Comparison of ENCODE assay signal across 25 mouse cellular contexts in the genomic region with DNA sequence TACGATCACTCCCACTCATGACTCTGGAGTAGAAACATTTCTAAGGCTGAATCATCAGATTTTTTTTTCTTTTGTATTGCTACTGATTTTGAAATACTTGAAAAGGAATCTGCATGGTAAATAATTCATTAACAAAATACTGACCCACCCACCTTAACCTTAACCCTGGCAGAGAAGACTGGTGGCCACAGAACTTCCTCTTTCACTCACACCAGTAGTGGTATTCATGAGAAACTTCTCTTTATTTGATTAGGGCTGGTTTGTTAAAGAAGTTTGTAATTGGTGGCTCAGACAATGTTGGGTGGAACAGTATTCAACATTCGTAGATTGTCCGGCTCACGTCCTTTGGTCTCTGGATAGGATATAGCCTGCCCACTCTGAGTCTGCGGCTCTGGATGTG. TPM values are rescaled to one million over a fixed set of nuclear protein-coding genes. Genes with fewer than 3 reads are reported as not detected.
DNase-seq lines count a peak whose midpoint lies in the region; ATAC-seq and TF ChIP-seq lines count a peak whose summit lies in the region.
"Had no signal": no experiment of that assay in that cellular context is flagged by ENCODE, and none has a peak within 500 bp of the region (broad histone marks: within the 10 kb centered on the region; RNA-seq: fewer than 3 reads in every experiment).

No protein-coding gene starts in this region.

- no peak overlapping the region for H3K9ac ChIP-seq in MEL (ENCODE audit: control insufficient read depth, low read depth, low read length, poor library complexity, severe bottlenecking)
- H3K9ac ChIP-seq in stomach, postnatal 0 days (ENCODE audit: low read length), result no peak overlapping the region
- H3K9ac ChIP-seq: embryonic facial prominence, embryonic 15.5 days; forebrain, embryonic 12.5 days; heart, embryonic 15.5 days; hindbrain, embryonic 14.5 days had no signal

- intact Hi-C loops in left cerebral cortex, postnatal 25 days (cut with DNase I), result no loop called here

- no peak for TF ChIP-seq POLR2A in MEL (IDR thresholded peaks at IDR 0.05; ENCODE audit: control insufficient read depth in 1 of 2, insufficient read depth in 1 of 2, low read depth in 1 of 2, low read length in 2 of 2, poor library complexity in 1 of 2)

- H3K27ac ChIP-seq in MEL (ENCODE audit: control insufficient read depth, low read depth, low read length), result no peak overlapping the region
- H3K27ac ChIP-seq in stomach, postnatal 0 days (replicated peaks), result no peak overlapping the region
- H3K27ac ChIP-seq: embryonic facial prominence, embryonic 15.5 days; forebrain, embryonic 12.5 days; heart, adult 2 months; heart, embryonic 15.5 days; hindbrain, embryonic 10.5 days; hindbrain, embryonic 14.5 days had no signal

- no peak for TF ChIP-seq CTCF in MEL (IDR thresholded peaks at IDR 0.05 in 2 of 3, conservative IDR thresholded peaks at IDR 0.05 in 1 of 3; ENCODE audit: control insufficient read depth in 1 of 3, insufficient read depth in 1 of 3, low read depth in 2 of 3, low read length in 3 of 3, poor library complexity in 1 of 3, severe bottlenecking in 1 of 3)
- TF ChIP-seq CTCF in stomach, postnatal 0 days (IDR thresholded peaks at IDR 0.05; ENCODE audit: low read depth), result no peak

- 67% methylated on average over 5 of the region's 5 CpGs for WGBS in stomach, postnatal 0 days

- H3K4me2 ChIP-seq in stomach, postnatal 0 days (replicated peaks; ENCODE audit: low read depth), result no peak overlapping the region
- H3K4me2 ChIP-seq: embryonic facial prominence, embryonic 15.5 days; forebrain, embryonic 12.5 days; heart, embryonic 11.5 days; heart, embryonic 15.5 days; hindbrain, embryonic 14.5 days had no signal

- H3K4me3 ChIP-seq in MEL (ENCODE audit: control insufficient read depth in 1 of 2, insufficient read depth in 1 of 2, low read depth in 2 of 2, low read length in 2 of 2), result no peak overlapping the region
- H3K4me3 ChIP-seq in stomach, postnatal 0 days (ENCODE audit: low read depth, low read length), result no peak overlapping the region
- H3K4me3 ChIP-seq: embryonic facial prominence, embryonic 15.5 days; forebrain, embryonic 12.5 days; heart, adult 2 months; heart, embryonic 15.5 days; hindbrain, embryonic 10.5 days had no signal

- H3K4me1 ChIP-seq in MEL (ENCODE audit: control insufficient read depth in 1 of 2, insufficient read depth in 2 of 2, low read length in 2 of 2), result peaks cover 2 to 3% of the 10 kb centered on the region in 2 experiments; a peak in 2 of 4 replicates
- H3K4me1 ChIP-seq in stomach, postnatal 0 days (replicated peaks; ENCODE audit: control insufficient read depth, insufficient read depth), result no peaks in the 10 kb centered on the region
- H3K4me1 ChIP-seq: embryonic facial prominence, embryonic 15.5 days; forebrain, embryonic 12.5 days; heart, embryonic 15.5 days; hindbrain, embryonic 10.5 days had no signal

- H3K27me3 ChIP-seq in MEL (ENCODE audit: control insufficient read depth in 1 of 2, insufficient read depth in 2 of 2, low read length in 2 of 2), result no peaks in the 10 kb centered on the region
- no peaks in the 10 kb centered on the region for H3K27me3 ChIP-seq in stomach, postnatal 0 days (ENCODE audit: control insufficient read depth, insufficient read depth, low read length)
- H3K27me3 ChIP-seq: embryonic facial prominence, embryonic 15.5 days; forebrain, embryonic 12.5 days; heart, embryonic 15.5 days; Patski had no signal

- peak; percentile 84 to 85 for ATAC-seq in hematopoietic stem cell, adult 5-6 weeks (replicated peaks in 1 of 2; ENCODE audit: insufficient read depth in 1 of 2, low FRiP score in 2 of 2, low TSS enrichment in 1 of 2, low read depth in 1 of 2, poor library complexity in 2 of 2, severe bottlenecking in 2 of 2)
- peak; percentile 61; the same call in 1 of the 2 replicates for ATAC-seq in stomach, postnatal 0 days (ENCODE audit: low FRiP score, low TSS enrichment)
- ATAC-seq in erythroid progenitor cell, adult 5-6 weeks (replicated peaks; ENCODE audit: low FRiP score, poor library complexity, severe bottlenecking), result no peak
- ATAC-seq: activated CD4-positive, CD25-positive, alpha-beta regulatory T cell, adult 4 months; forebrain, embryonic 16.5 days; Patski had no signal

- no peaks in the 10 kb centered on the region for H3K79me2 ChIP-seq in MEL (ENCODE audit: control insufficient read depth, insufficient read depth, low read length, poor library complexity)

- DNase-seq in lung, postnatal 36 days, result peak; percentile 21
- DNase-seq in lung, postnatal 4 days, result no peak
- peak; percentile 57 for DNase-seq in MEL (ENCODE audit: low read depth, low spot score)
- DNase-seq in stomach, postnatal 0 days (ENCODE audit: low spot score), result no peak
- no peak for DNase-seq in left cerebral cortex, postnatal 25 days (ENCODE audit: low spot score in 2 of 2)
- no peak for DNase-seq in right cerebral cortex, postnatal 25 days
- DNase-seq: adrenal gland, postnatal 14 days; cerebellum, adult 18-20 months; cerebellum, adult 9-11 months; embryo, embryonic 11 days; gastrocnemius, postnatal 10 days; heart, adult 2 months; heart, postnatal 14 days had no signal

- TF ChIP-seq RAD21 in MEL (IDR thresholded peaks at IDR 0.05; ENCODE audit: low read depth, low read length), result no peak

- TF ChIP-seq EP300 in MEL (IDR thresholded peaks at IDR 0.05; ENCODE audit: low read depth in 1 of 2, low read length in 2 of 2), result peak in 1 of 2 experiments; percentile 36; a peak in 1 of 4 replicates
- TF ChIP-seq EP300 in stomach, postnatal 0 days (optimal IDR thresholded peaks at IDR 0.05), result no peak

- peaks cover 0 to 3% of the 10 kb centered on the region in 2 experiments; a peak in 2 of 4 replicates for H3K36me3 ChIP-seq in MEL (ENCODE audit: control insufficient read depth in 1 of 2, insufficient read depth in 2 of 2, low read length in 2 of 2)
- H3K36me3 ChIP-seq in stomach, postnatal 0 days (ENCODE audit: control insufficient read depth, insufficient read depth, low read length), result no peaks in the 10 kb centered on the region
- H3K36me3 ChIP-seq: embryonic facial prominence, embryonic 15.5 days; forebrain, embryonic 12.5 days; G1E; heart, embryonic 15.5 days; hindbrain, embryonic 10.5 days had no signal

- no peaks in the 10 kb centered on the region for H3K9me3 ChIP-seq in MEL (replicated peaks; ENCODE audit: insufficient read depth, low read length)
- no peaks in the 10 kb centered on the region for H3K9me3 ChIP-seq in stomach, postnatal 0 days (ENCODE audit: control insufficient read depth, low read length)
- H3K9me3 ChIP-seq: embryonic facial prominence, embryonic 15.5 days; forebrain, embryonic 12.5 days; G1E; heart, embryonic 15.5 days; hindbrain, embryonic 10.5 days had no signal

TF ChIP-seq in MEL, 35 proteins besides CTCF, POLR2A, EP300 and RAD21:
- TF ChIP-seq RCOR1 (IDR thresholded peaks at IDR 0.05; ENCODE audit: low read depth, low read length), result peak; percentile 32; the same call in 1 of the 2 replicates
- no peak for TF ChIP-seq JUND (IDR thresholded peaks at IDR 0.05; ENCODE audit: low read depth, low read length)
TF ChIP-seq in MEL: peak in this region for 1.

RNA-seq across cellular contexts. Expression of a gene that starts 26.0 kb away (rescaled TPM):
- not detected in 2 replicates for total RNA-seq in MEL (2012; rRNA removed)
- polyA plus RNA-seq in MEL (2012; ENCODE audit: insufficient read depth in 1 of 2, insufficient read length in 2 of 2, low read depth in 1 of 2, low replicate concordance in 2 of 2, missing spikeins in 1 of 2), result not detected
- 5.4 and 7.9 TPM in 2 replicates for total RNA-seq in hematopoietic stem cell, adult 5-6 weeks (2017)
- polyA plus RNA-seq in stomach, postnatal 0 days (2015; fragmentation: Nextera tagmentation; extraction: Ambion mirVana), result 2.5 and 2.8 TPM in 2 replicates
- 1 to 10 TPM; 1.5 to 3.9 TPM for total RNA-seq in left cerebral cortex, postnatal 25 days (2021)
- total RNA-seq in erythroid progenitor cell, adult 5-6 weeks (2015; ENCODE audit: low replicate concordance), result not detected in 2 replicates
- not detected in 2 replicates for total RNA-seq in erythroid progenitor cell, adult 5-6 weeks (2017; ENCODE audit: low replicate concordance)
- polyA plus RNA-seq: activated CD4-positive, CD25-positive, alpha-beta regulatory T cell, adult 4 months; G1E had no signal

RNA-seq across cellular contexts. Expression of a gene that starts 26.4 kb away (rescaled TPM):
- total RNA-seq in MEL (2012; rRNA removed), result 1.0 and 1.9 TPM in 2 replicates
- 1 to 10 TPM in 1 of 2 experiments, not detected in 1; 2.6 TPM for polyA plus RNA-seq in MEL (2012; ENCODE audit: insufficient read depth in 1 of 2, insufficient read length in 2 of 2, low read depth in 1 of 2, low replicate concordance in 2 of 2, missing spikeins in 1 of 2)
- 10.1 and 12.6 TPM in 2 replicates for total RNA-seq in hematopoietic stem cell, adult 5-6 weeks (2017)
- 6.6 and 7.3 TPM in 2 replicates for polyA plus RNA-seq in stomach, postnatal 0 days (2015; fragmentation: Nextera tagmentation; extraction: Ambion mirVana)
- total RNA-seq in left cerebral cortex, postnatal 25 days (2021), result 10 to 100 TPM; 19.7 to 27.6 TPM
- total RNA-seq in erythroid progenitor cell, adult 5-6 weeks (2015; ENCODE audit: low replicate concordance), result not detected in 2 replicates
- total RNA-seq in erythroid progenitor cell, adult 5-6 weeks (2017; ENCODE audit: low replicate concordance), result 0.64 TPM in 1 of 2 replicates, not detected in the other

Comparison
In these comparisons a context has a peak if more than half of its experiments do, and no peak if none do; other contexts are left out.
1. DNase-seq: peak in lung, postnatal 36 days (single experiment) and MEL (single experiment); none in lung, postnatal 4 days (0 of 2), stomach, postnatal 0 days (single experiment), left cerebral cortex, postnatal 25 days (0 of 2) and right cerebral cortex, postnatal 25 days (single experiment).